Comparison of ENCODE assay signal across 12 mouse cellular contexts in genomic region chr1:180623911-180624310, GRCm38 (mm10). TPM values are rescaled to one million over a fixed set of nuclear protein-coding genes. Genes with fewer than 3 reads are reported as not detected.
A peak's percentile ranks its signal among the peaks of the same experiment; 100 is the strongest.
DNase-seq lines count a peak whose midpoint lies in the region; ATAC-seq and TF ChIP-seq lines count a peak whose summit lies in the region.
"Had no signal": no experiment of that assay in that cellular context is flagged by ENCODE, and none has a peak within 500 bp of the region (broad histone marks: within the 10 kb centered on the region; RNA-seq: fewer than 3 reads in every experiment).

No protein-coding gene starts in this region.

- no peak for TF ChIP-seq EP300 in heart, postnatal 0 days (IDR thresholded peaks at IDR 0.05; ENCODE audit: low read depth)
- no peak for TF ChIP-seq EP300 in MEL (IDR thresholded peaks at IDR 0.05; ENCODE audit: low read depth in 1 of 2, low read length in 2 of 2)
- no peak for TF ChIP-seq EP300 in liver, postnatal 0 days (IDR thresholded peaks at IDR 0.05; ENCODE audit: low read depth)

- TF ChIP-seq CTCF in heart, postnatal 0 days (IDR thresholded peaks at IDR 0.05; ENCODE audit: low read depth): peak; percentile 22
- TF ChIP-seq CTCF in MEL (IDR thresholded peaks at IDR 0.05 in 2 of 3, conservative IDR thresholded peaks at IDR 0.05 in 1 of 3; ENCODE audit: control insufficient read depth in 1 of 3, insufficient read depth in 1 of 3, low read depth in 2 of 3, low read length in 3 of 3, poor library complexity in 1 of 3, severe bottlenecking in 1 of 3): peak; percentile 60 to 88 (median 71)
- peak; percentile 67 for TF ChIP-seq CTCF in liver, postnatal 0 days (IDR thresholded peaks at IDR 0.05; ENCODE audit: low read depth)

- H3K4me3 ChIP-seq in heart, postnatal 0 days (ENCODE audit: low read depth, low read length): no peak overlapping the region
- no peak overlapping the region for H3K4me3 ChIP-seq in MEL (ENCODE audit: control insufficient read depth in 1 of 2, insufficient read depth in 1 of 2, low read depth in 2 of 2, low read length in 2 of 2)
- no peak overlapping the region for H3K4me3 ChIP-seq in liver, postnatal 0 days (ENCODE audit: low read depth, low read length)
- H3K4me3 ChIP-seq: embryonic facial prominence, embryonic 13.5 days; heart, embryonic 13.5 days; kidney, embryonic 15.5 days; midbrain, embryonic 10.5 days had no signal

- no peaks in the 10 kb centered on the region for H3K79me2 ChIP-seq in MEL (ENCODE audit: control insufficient read depth, insufficient read depth, low read length, poor library complexity)

- H3K27ac ChIP-seq in heart, postnatal 0 days (ENCODE audit: low read depth): no peak overlapping the region
- no peak overlapping the region for H3K27ac ChIP-seq in MEL (ENCODE audit: control insufficient read depth, low read depth, low read length)
- H3K27ac ChIP-seq in liver, postnatal 0 days (ENCODE audit: low read depth): no peak overlapping the region
- H3K27ac ChIP-seq: embryonic facial prominence, embryonic 13.5 days; heart, embryonic 13.5 days; kidney, embryonic 15.5 days; midbrain, embryonic 10.5 days had no signal

- no peaks in the 10 kb centered on the region for H3K36me3 ChIP-seq in heart, postnatal 0 days (replicated peaks; ENCODE audit: control insufficient read depth, insufficient read depth, low read length)
- H3K36me3 ChIP-seq in MEL (ENCODE audit: control insufficient read depth in 1 of 2, insufficient read depth in 2 of 2, low read length in 2 of 2): no peaks in the 10 kb centered on the region
- no peaks in the 10 kb centered on the region for H3K36me3 ChIP-seq in liver, postnatal 0 days (replicated peaks; ENCODE audit: insufficient read depth, low read length)
- H3K36me3 ChIP-seq: embryonic facial prominence, embryonic 13.5 days; heart, embryonic 13.5 days; kidney, embryonic 15.5 days; midbrain, embryonic 10.5 days had no signal

- no peak overlapping the region for H3K9ac ChIP-seq in heart, postnatal 0 days (replicated peaks; ENCODE audit: low read depth, low read length)
- no peak overlapping the region for H3K9ac ChIP-seq in MEL (ENCODE audit: control insufficient read depth, low read depth, low read length, poor library complexity, severe bottlenecking)
- no peak overlapping the region for H3K9ac ChIP-seq in liver, postnatal 0 days (replicated peaks)
- H3K9ac ChIP-seq: embryonic facial prominence, embryonic 13.5 days; heart, embryonic 13.5 days; kidney, embryonic 15.5 days had no signal

- H3K4me1 ChIP-seq in heart, postnatal 0 days (ENCODE audit: control insufficient read depth, insufficient read depth): peaks cover 5% of the 10 kb centered on the region; the same call in 1 of the 2 replicates
- no peaks in the 10 kb centered on the region for H3K4me1 ChIP-seq in MEL (ENCODE audit: control insufficient read depth in 1 of 2, insufficient read depth in 2 of 2, low read length in 2 of 2)
- no peaks in the 10 kb centered on the region for H3K4me1 ChIP-seq in liver, postnatal 0 days (ENCODE audit: insufficient read depth)
- H3K4me1 ChIP-seq: embryonic facial prominence, embryonic 13.5 days; kidney, embryonic 15.5 days; midbrain, embryonic 10.5 days had no signal

- H3K27me3 ChIP-seq in heart, postnatal 0 days (ENCODE audit: control insufficient read depth, insufficient read depth, low read length): no peaks in the 10 kb centered on the region
- no peaks in the 10 kb centered on the region; a peak in 1 of 4 replicates for H3K27me3 ChIP-seq in MEL (ENCODE audit: control insufficient read depth in 1 of 2, insufficient read depth in 2 of 2, low read length in 2 of 2)
- H3K27me3 ChIP-seq in liver, postnatal 0 days (ENCODE audit: insufficient read depth, low read length): no peaks in the 10 kb centered on the region
- H3K27me3 ChIP-seq: embryonic facial prominence, embryonic 13.5 days; heart, embryonic 13.5 days; kidney, embryonic 15.5 days had no signal

- TF ChIP-seq POLR2A in MEL (IDR thresholded peaks at IDR 0.05; ENCODE audit: control insufficient read depth in 1 of 2, insufficient read depth in 1 of 2, low read depth in 1 of 2, low read length in 2 of 2, poor library complexity in 1 of 2): no peak

- no peak for ATAC-seq in heart, postnatal 0 days (ENCODE audit: insufficient read depth, low read depth)
- no peak for ATAC-seq in liver, postnatal 0 days
- no peak for ATAC-seq in monocyte, adult 5-6 weeks (replicated peaks; ENCODE audit: insufficient number of reproducible peaks, low FRiP score, low TSS enrichment, poor library complexity, severe bottlenecking)

- peaks cover 4% of the 10 kb centered on the region; the same call in 1 of the 2 replicates for H3K9me3 ChIP-seq in heart, postnatal 0 days (replicated peaks; ENCODE audit: control insufficient read depth, low read length)
- no peaks in the 10 kb centered on the region for H3K9me3 ChIP-seq in MEL (replicated peaks; ENCODE audit: insufficient read depth, low read length)
- peaks cover 2% of the 10 kb centered on the region; the same call in 1 of the 2 replicates for H3K9me3 ChIP-seq in liver, postnatal 0 days (ENCODE audit: low read length)

- H3K4me2 ChIP-seq in heart, postnatal 0 days (ENCODE audit: low read depth, low read length): no peak overlapping the region
- H3K4me2 ChIP-seq in liver, postnatal 0 days (ENCODE audit: low read depth, low read length): no peak overlapping the region
- H3K4me2 ChIP-seq: embryonic facial prominence, embryonic 13.5 days; heart, embryonic 13.5 days; kidney, embryonic 15.5 days had no signal

- peak; percentile 60 for TF ChIP-seq RAD21 in MEL (IDR thresholded peaks at IDR 0.05; ENCODE audit: low read depth, low read length)

- WGBS in heart, postnatal 0 days: 97% methylated on average over 2 of the region's 2 CpGs
- 89% methylated on average over 2 of the region's 2 CpGs for WGBS in liver, postnatal 0 days (ENCODE audit: insufficient replicate concordance)

- DNase-seq in heart, postnatal 0 days (ENCODE audit: low spot score): no peak
- no peak for DNase-seq in heart, adult 11 months
- DNase-seq in lung, postnatal 36 days: peak; percentile 26
- no peak for DNase-seq in lung, postnatal 4 days
- DNase-seq in MEL (ENCODE audit: low read depth, low spot score): peak; percentile 67
- DNase-seq in liver, postnatal 0 days: peak; percentile 34
- no peak for DNase-seq in cerebellum, postnatal 10 days

TF ChIP-seq in MEL, 35 proteins besides CTCF, POLR2A, EP300 and RAD21:
- TF ChIP-seq MYC (IDR thresholded peaks at IDR 0.05; ENCODE audit: low read depth, low read length): no peak
- TF ChIP-seq SMC3 (IDR thresholded peaks at IDR 0.05; ENCODE audit: low read depth, low read length): peak; percentile 66
- TF ChIP-seq ZMIZ1 (IDR thresholded peaks at IDR 0.05; ENCODE audit: low read depth, low read length): no peak
- TF ChIP-seq NRF1 (IDR thresholded peaks at IDR 0.05; ENCODE audit: insufficient read depth, low read depth, low read length, poor library complexity, severe bottlenecking): no peak
- peak; percentile 30 for TF ChIP-seq ZC3H11A (IDR thresholded peaks at IDR 0.05; ENCODE audit: low read depth, low read length)

RNA-seq across cellular contexts. Expression of gene Lin9, which starts 17.0 kb away (rescaled TPM):
- total RNA-seq in heart, postnatal 0 days (2014; rRNA removed; ENCODE audit: low replicate concordance): 12.3 and 17.7 TPM in 2 replicates
- polyA plus RNA-seq in heart, postnatal 0 days (2015; fragmentation: Nextera tagmentation; extraction: Ambion mirVana): 5.7 and 5.8 TPM in 2 replicates
- total RNA-seq in MEL (2012; rRNA removed): 9.9 and 10.2 TPM in 2 replicates
- polyA plus RNA-seq in MEL (2012; ENCODE audit: insufficient read depth in 1 of 2, insufficient read length in 2 of 2, low read depth in 1 of 2, low replicate concordance in 2 of 2, missing spikeins in 1 of 2): 10 to 100 TPM in 1 of 2 experiments, not detected in 1; 11.1 TPM
- polyA plus RNA-seq in liver, postnatal 0 days (2015; fragmentation: Nextera tagmentation; extraction: Ambion mirVana): 5.2 and 6.4 TPM in 2 replicates
- 9.1 to 17.9 TPM (median 14.8 TPM) in 3 replicates for total RNA-seq in monocyte, adult 5-6 weeks (2017)

RNA-seq across cellular contexts. Expression of gene Parp1, which starts 55.2 kb away (rescaled TPM):
- total RNA-seq in heart, postnatal 0 days (2014; rRNA removed; ENCODE audit: low replicate concordance): 49.1 and 63.0 TPM in 2 replicates
- 41.3 and 45.4 TPM in 2 replicates for polyA plus RNA-seq in heart, postnatal 0 days (2015; fragmentation: Nextera tagmentation; extraction: Ambion mirVana)
- total RNA-seq in MEL (2012; rRNA removed): 136 and 142 TPM in 2 replicates
- 100 to 1,000 TPM; 140 to 188 TPM for polyA plus RNA-seq in MEL (2012; ENCODE audit: insufficient read depth in 1 of 2, insufficient read length in 2 of 2, low read depth in 1 of 2, low replicate concordance in 2 of 2, missing spikeins in 1 of 2)
- 18.9 and 23.3 TPM in 2 replicates for polyA plus RNA-seq in liver, postnatal 0 days (2015; fragmentation: Nextera tagmentation; extraction: Ambion mirVana)
- 58.1 to 70.1 TPM (median 61.4 TPM) in 3 replicates for total RNA-seq in monocyte, adult 5-6 weeks (2017)

Comparison
In these comparisons a context has a peak if more than half of its experiments do, and no peak if none do; other contexts are left out.
1. DNase-seq: peak in lung, postnatal 36 days (single experiment), MEL (single experiment) and liver, postnatal 0 days (single experiment); none in heart, postnatal 0 days (single experiment), heart, adult 11 months (single experiment), lung, postnatal 4 days (0 of 2) and cerebellum, postnatal 10 days (0 of 2).
2. Peak in every context shown above with its lines, with median percentiles within 50 percentile points of each other: CTCF ChIP-seq.